Mouse (Mus musculus) forebrain, embryonic 16.5 days (tissue): ENCODE results near the gene Smad3. TPM values are rescaled to one million over a fixed set of nuclear protein-coding genes. Genes with fewer than 3 reads are reported as not detected.

Experiments
- ATAC-seq: fragments of 200-750 bp; cut with Nextera tagmentation; 2 replicates; pipeline ENCODE4 v1.8.0; 2017; ENCODE audit warnings: mild to moderate bottlenecking, moderate library complexity
- H3K27ac ChIP-seq: fragments of 300-500 bp; sonication (generic); 2 replicates; pipeline ENCODE4 v1.5.1; 2014; ENCODE audit warnings: low read length, control low read depth
- H3K27me3 ChIP-seq: fragments of 300-500 bp; sonication (generic); replicated peaks from 2 replicates; pipeline ENCODE4 v1.6.1; 2014; ENCODE audit warnings: low read length; ENCODE audit not compliant: control insufficient read depth, insufficient read depth
- H3K36me3 ChIP-seq: fragments of 300-500 bp; sonication (generic); 2 replicates; pipeline ENCODE4 v1.6.1; 2014; ENCODE audit not compliant: control insufficient read depth, insufficient read depth
- H3K4me1 ChIP-seq: fragments of 300-500 bp; sonication (generic); replicated peaks from 2 replicates; pipeline ENCODE4 v1.6.1; 2014; ENCODE audit warnings: low read length; ENCODE audit not compliant: control insufficient read depth, insufficient read depth
- H3K4me2 ChIP-seq: fragments of 300-500 bp; sonication (generic); 2 replicates; pipeline ENCODE4 v1.6.1; 2014; ENCODE audit warnings: mild to moderate bottlenecking, low read length, control low read depth
- H3K4me3 ChIP-seq: fragments of 300-500 bp; sonication (generic); replicated peaks from 2 replicates; pipeline ENCODE4 v1.5.1; 2014; ENCODE audit warnings: mild to moderate bottlenecking, low read length, control low read depth
- H3K9ac ChIP-seq: fragments of 300-500 bp; sonication (generic); replicated peaks from 2 replicates; pipeline ENCODE4 v1.6.1; 2014; ENCODE audit warnings: low read depth, low read length, control low read depth
- H3K9me3 ChIP-seq: fragments of 300-500 bp; sonication (generic); 2 replicates; pipeline ENCODE4 v1.6.1; 2016; ENCODE audit warnings: low read length; ENCODE audit not compliant: control insufficient read depth
- WGBS: fragments of 180-500 bp; shearing (Covaris S2); extraction: QIAGEN DNeasy Blood & Tissue Kit; methylation state at CpG from one replicate; pipeline ENCODE4 v1.1.7; 2014; 5-methylcytosine and 5-hydroxymethylcytosine counted together
- polyA plus RNA-seq: library from polyadenylated mRNA; unstranded; fragments of >200 nt; fragmentation: Nextera tagmentation; extraction: Ambion mirVana; gene quantifications from 2 replicates; pipeline ENCODE4 v1.2.1, GENCODE M21; 2015

Smad3 gene
- polyA plus RNA-seq, 1 experiment from 2014 or later, result 7.4 TPM

DNA sequence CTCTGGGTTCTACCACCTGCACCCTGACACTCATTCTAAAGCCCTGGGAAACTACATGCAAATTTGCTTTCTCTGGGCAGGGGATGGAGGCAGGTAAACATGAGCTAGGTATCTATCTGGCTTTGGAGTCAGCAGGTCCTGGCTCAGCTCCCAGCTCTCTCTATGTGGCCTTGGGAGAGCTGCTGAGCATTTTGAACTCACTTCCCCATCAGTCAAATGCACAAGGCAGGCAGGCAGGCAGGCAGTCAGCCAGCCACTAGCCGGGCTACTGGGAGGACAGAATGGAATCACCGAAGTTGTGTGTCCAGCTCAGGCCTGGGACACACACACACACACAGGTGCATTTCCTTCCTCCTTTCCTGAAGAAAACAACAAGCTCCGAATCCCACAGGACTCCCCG is 58.6 kb downstream of the Smad3 start:
- no peak overlapping the region for H3K4me2 ChIP-seq
- WGBS, result 82% methylated on average over 4 of the region's 4 CpGs
- no peak overlapping the region for H3K4me3 ChIP-seq
- H3K9ac ChIP-seq, result no peak overlapping the region
- no peak for ATAC-seq
- H3K9me3 ChIP-seq, result no peaks in the 10 kb centered on the region
- no peaks in the 10 kb centered on the region for H3K36me3 ChIP-seq
- peaks cover 4% of the 10 kb centered on the region; the same call in 1 of the 2 replicates for H3K4me1 ChIP-seq
- no peak overlapping the region for H3K27ac ChIP-seq
- H3K27me3 ChIP-seq, result no peaks in the 10 kb centered on the region

DNA sequence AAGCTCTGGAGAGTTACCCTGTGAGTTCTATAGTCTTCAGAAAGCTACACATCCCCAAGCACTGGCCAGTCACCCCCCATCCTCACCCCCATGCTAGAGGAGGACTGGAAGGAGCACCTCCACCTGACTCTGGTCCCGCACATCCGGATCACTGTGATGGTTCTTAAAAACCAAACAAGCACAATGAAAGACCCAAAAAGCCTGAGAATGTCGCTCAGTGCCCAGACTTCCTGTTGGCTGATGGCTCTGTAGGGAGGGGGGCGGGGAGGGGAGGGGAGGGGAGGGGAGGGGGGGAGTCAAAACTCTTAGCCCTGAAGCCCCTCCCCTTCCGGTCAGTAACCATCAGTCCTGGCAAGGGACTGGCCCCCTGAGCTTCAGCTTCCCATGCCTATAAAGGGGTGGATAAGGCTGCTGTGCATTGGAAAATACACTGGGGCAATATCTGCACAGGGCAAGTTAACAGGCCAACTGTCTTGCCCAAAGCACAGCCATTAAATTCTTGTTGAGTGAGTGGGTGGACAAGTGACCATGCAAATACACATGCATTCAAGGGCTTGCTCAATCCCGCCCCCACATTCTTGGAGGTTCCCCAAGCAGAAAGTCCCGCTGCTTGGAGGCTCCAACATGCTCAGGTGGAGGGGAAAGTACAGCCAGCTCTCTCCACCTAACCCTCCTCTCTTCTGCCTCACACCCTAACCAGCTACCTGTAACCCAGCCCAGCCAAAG is 59.3 kb downstream of the Smad3 start:
- no peak overlapping the region for H3K4me3 ChIP-seq
- H3K4me2 ChIP-seq, result no peak overlapping the region
- peaks cover 4% of the 10 kb centered on the region; the same call in 1 of the 2 replicates for H3K4me1 ChIP-seq
- no peaks in the 10 kb centered on the region for H3K36me3 ChIP-seq
- H3K27me3 ChIP-seq, result no peaks in the 10 kb centered on the region
- H3K27ac ChIP-seq, result no peak overlapping the region
- no peak for ATAC-seq
- no peak overlapping the region for H3K9ac ChIP-seq
- WGBS, result 72% methylated on average over 6 of the region's 7 CpGs
- H3K9me3 ChIP-seq, result no peaks in the 10 kb centered on the region

DNA sequence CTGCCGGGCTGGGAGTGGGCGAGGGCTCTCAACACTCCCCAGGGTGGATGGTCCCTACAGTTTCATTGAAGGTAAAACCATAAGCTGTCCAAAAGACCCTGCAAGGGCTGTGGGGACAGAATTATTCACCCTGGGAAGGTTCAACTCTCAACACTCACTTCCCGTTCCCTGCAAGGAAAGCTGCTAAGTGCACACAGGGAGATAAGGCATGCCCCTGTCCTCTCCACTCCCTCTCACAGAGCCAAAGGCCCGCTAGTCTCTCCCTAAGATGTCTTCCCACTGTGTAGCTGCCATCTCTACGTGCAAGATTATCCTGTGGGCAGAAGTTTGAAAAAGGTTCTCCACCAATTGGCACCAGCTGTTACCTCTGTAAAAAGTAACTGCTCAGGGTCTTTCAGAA is 60.2 kb downstream of the Smad3 start:
- WGBS, result 47% methylated on average over 5 of the region's 5 CpGs
- H3K4me3 ChIP-seq, result no peak overlapping the region
- ATAC-seq, result no peak
- no peak overlapping the region for H3K4me2 ChIP-seq
- no peaks in the 10 kb centered on the region for H3K9me3 ChIP-seq
- H3K36me3 ChIP-seq, result no peaks in the 10 kb centered on the region
- no peaks in the 10 kb centered on the region for H3K27me3 ChIP-seq
- peaks cover 4% of the 10 kb centered on the region; the same call in 1 of the 2 replicates for H3K4me1 ChIP-seq
- H3K27ac ChIP-seq, result no peak overlapping the region
- no peak overlapping the region for H3K9ac ChIP-seq

- Histone ChIP-seq H3K4me3 (no peak overlapping the region), H3K27me3 (no peaks in the 10 kb centered on the region), H3K4me1 (peaks cover 4% of the 10 kb centered on the region; the same call in 1 of the 2 replicates), H3K36me3 (no peaks in the 10 kb centered on the region), H3K27ac (no peak overlapping the region), H3K9me3 (no peaks in the 10 kb centered on the region), H3K9ac (no peak overlapping the region), H3K4me2 (no peak overlapping the region)
- WGBS, result 27% methylated on average over 10 of the region's 10 CpGs
- ATAC-seq, result no peak
Observed at GRCm38 (mm10) chr9:63696463-63697105, 61.2 kb downstream of the Smad3 start.

DNA sequence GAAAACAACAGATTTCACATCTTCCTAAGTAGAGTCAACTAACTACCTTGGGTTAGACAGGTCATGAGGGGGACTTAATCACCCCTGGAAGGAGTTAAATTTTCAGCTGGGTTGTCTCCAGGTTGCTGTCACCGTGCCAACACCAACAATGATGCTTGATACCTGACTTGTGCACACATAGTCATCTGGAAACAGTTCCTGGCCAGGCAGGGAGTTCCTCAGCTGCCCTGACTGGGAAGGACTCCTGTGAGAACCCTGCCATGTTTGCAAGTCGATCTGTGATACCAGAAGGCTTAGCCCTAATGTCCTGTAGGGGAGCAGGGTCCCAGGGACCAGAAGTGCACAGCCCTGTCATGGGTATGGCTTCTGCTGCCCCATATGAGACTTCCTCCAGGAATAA is 65.8 kb downstream of the Smad3 start:
- Histone ChIP-seq H3K4me1 (peaks cover 2% of the 10 kb centered on the region; the same call in 1 of the 2 replicates), H3K4me2 (no peak overlapping the region), H3K9ac (no peak overlapping the region), H3K9me3 (no peaks in the 10 kb centered on the region), H3K36me3 (no peaks in the 10 kb centered on the region), H3K27me3 (no peaks in the 10 kb centered on the region), H3K27ac (no peak overlapping the region), H3K4me3 (no peak overlapping the region)
- 82% methylated on average over 2 of the region's 2 CpGs for WGBS
- no peak for ATAC-seq

GRCm38 (mm10) chr9:63690511-63690910 is 67.3 kb downstream of the Smad3 start:
- H3K27ac ChIP-seq, result no peak overlapping the region
- no peaks in the 10 kb centered on the region for H3K36me3 ChIP-seq
- H3K27me3 ChIP-seq, result no peaks in the 10 kb centered on the region
- no peak for ATAC-seq
- H3K4me2 ChIP-seq, result no peak overlapping the region
- no peak overlapping the region for H3K9ac ChIP-seq
- no peaks in the 10 kb centered on the region for H3K9me3 ChIP-seq
- H3K4me3 ChIP-seq, result no peak overlapping the region
- WGBS, result 84% methylated on average over 1 of the region's 1 CpGs
- no peaks in the 10 kb centered on the region for H3K4me1 ChIP-seq

DNA sequence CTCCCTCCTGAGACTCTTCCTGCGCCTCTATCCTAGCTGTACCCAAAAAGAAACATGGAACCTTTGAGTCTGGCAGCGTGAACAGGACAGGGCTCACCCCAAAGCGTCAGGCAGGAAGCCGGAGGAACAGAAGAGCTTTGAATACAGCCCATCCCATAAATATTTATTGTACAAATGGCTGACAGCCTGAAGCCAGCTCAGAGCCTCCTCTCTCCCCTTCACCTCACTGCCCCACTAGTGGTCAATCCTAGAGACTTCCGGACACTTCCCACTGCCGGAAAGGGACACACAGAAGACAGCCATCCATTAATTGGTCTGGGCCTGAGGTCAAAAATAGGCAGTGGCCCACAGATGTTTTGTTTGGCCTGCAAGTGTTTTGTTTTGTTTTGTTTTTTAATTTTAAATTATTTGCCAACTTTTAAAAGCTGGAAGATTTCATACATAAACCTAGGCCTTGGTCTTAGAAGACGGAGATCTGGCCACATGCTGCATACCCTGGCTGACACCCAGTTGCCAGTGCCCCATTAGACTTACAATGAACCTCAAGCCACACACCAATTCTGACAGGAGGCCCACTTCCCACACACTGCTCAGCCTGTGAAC is 70.3 kb downstream of the Smad3 start:
- H3K9ac ChIP-seq, result no peak overlapping the region
- no peaks in the 10 kb centered on the region for H3K27me3 ChIP-seq
- no peaks in the 10 kb centered on the region for H3K9me3 ChIP-seq
- H3K36me3 ChIP-seq, result no peaks in the 10 kb centered on the region
- no peak overlapping the region for H3K4me3 ChIP-seq
- no peak overlapping the region for H3K27ac ChIP-seq
- 78% methylated on average over 7 of the region's 7 CpGs for WGBS
- H3K4me1 ChIP-seq, result no peaks in the 10 kb centered on the region
- no peak for ATAC-seq
- no peak overlapping the region for H3K4me2 ChIP-seq

DNA sequence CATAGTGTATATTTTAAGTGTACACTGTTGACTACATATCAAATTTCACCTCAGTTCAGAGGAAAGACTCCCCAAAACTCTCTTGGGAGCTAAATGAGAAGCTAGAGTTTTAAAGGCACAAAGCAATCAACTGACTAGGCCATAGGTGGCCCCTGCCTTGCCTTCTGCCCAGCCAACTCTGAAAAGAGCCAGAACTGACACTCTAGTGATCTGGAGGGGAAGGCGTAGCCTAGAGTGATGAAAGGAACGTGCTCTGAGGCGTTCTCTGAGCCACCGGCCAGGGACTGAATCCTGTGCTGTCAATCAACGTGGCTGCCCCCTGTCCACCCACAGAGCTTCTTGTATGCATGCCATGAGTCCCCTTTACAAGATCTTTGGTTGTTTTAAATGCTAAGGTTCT is 72.4 kb downstream of the Smad3 start:
- Histone ChIP-seq H3K4me1 (no peaks in the 10 kb centered on the region), H3K36me3 (no peaks in the 10 kb centered on the region), H3K9ac (no peak overlapping the region), H3K27ac (no peak overlapping the region), H3K9me3 (no peaks in the 10 kb centered on the region), H3K4me3 (no peak overlapping the region), H3K4me2 (no peak overlapping the region), H3K27me3 (no peaks in the 10 kb centered on the region)
- 53% methylated on average over 5 of the region's 5 CpGs for WGBS
- ATAC-seq, result no peak

- Histone ChIP-seq H3K4me3 (no peak overlapping the region), H3K4me1 (no peaks in the 10 kb centered on the region), H3K27ac (no peak overlapping the region), H3K27me3 (no peaks in the 10 kb centered on the region), H3K9me3 (no peaks in the 10 kb centered on the region), H3K9ac (no peak overlapping the region), H3K36me3 (no peaks in the 10 kb centered on the region), H3K4me2 (no peak overlapping the region)
- no peak for ATAC-seq
- 89% methylated on average over 6 of the region's 6 CpGs for WGBS
Observed at GRCm38 (mm10) chr9:63684277-63684676, 73.5 kb downstream of the Smad3 start.
